Mouse (Mus musculus): ENCODE measurements around the gene Card10.

- TF ChIP-seq CTCF (IDR thresholded peaks at IDR 0.05; ENCODE audit: borderline replicate concordance, control insufficient read depth, extremely low read depth, insufficient read depth, low read length, poor library complexity) (no peak), POLR2A (IDR thresholded peaks at IDR 0.05; ENCODE audit: control insufficient read depth, extremely low read depth, insufficient read depth, low read length, poor library complexity) (no peak; the same call in 1 of the 2 replicates)
Observed at GRCm38 (mm10) chr15:78772368-78772763, 30.5 kb downstream of the Card10 start.
